ENCODE assay signal across 24 mouse cellular contexts in the genomic region with DNA sequence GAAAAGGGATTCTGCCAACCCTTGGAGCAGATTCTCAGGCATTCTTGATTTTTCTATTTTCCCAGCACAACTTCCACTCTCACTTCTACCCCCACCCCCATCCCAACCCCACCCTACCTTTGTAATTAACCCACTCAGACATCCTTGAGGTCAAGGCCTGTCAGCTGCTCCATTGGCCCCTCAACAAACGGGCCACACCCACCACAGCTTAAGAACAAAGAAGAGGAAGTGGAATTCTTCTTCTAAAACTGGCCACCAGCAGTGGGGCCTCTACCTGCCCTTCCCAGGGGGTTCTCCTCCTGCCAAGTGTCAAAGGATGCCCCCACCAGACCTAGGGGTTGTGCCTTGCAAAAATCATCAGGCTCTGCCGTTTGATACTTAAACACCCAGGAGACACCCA. TPM values are rescaled to one million over a fixed set of nuclear protein-coding genes. Genes with fewer than 3 reads are reported as not detected.
DNase-seq lines count a peak whose midpoint lies in the region; ATAC-seq and TF ChIP-seq lines count a peak whose summit lies in the region.
"Had no signal": no experiment of that assay in that cellular context is flagged by ENCODE, and none has a peak within 500 bp of the region (broad histone marks: within the 10 kb centered on the region; RNA-seq: fewer than 3 reads in every experiment).

No protein-coding gene starts in this region.

- H3K27ac ChIP-seq in intestine, embryonic 16.5 days (ENCODE audit: low read length) = 0 out of 2 replicates have a peak overlapping the region, but pooled peaks have one; percentile 7
- no peak overlapping the region for H3K27ac ChIP-seq in intestine, embryonic 15.5 days
- H3K27ac ChIP-seq in ES-Bruce4 (ENCODE audit: insufficient read depth, low read length) = peak overlapping the region; percentile 17
- H3K27ac ChIP-seq in liver, embryonic 11.5 days (ENCODE audit: low read depth, low read length) = no peak overlapping the region
- H3K27ac ChIP-seq: embryonic facial prominence, embryonic 15.5 days; hindbrain, postnatal 0 days; kidney, embryonic 15.5 days; limb, embryonic 13.5 days; liver, embryonic 13.5 days; midbrain, embryonic 10.5 days had no signal

- no peak overlapping the region for H3K4me2 ChIP-seq in intestine, embryonic 16.5 days (ENCODE audit: low read depth, low read length)
- H3K4me2 ChIP-seq in intestine, embryonic 15.5 days (replicated peaks) = no peak overlapping the region
- H3K4me2 ChIP-seq in liver, embryonic 11.5 days = no peak overlapping the region
- H3K4me2 ChIP-seq: embryonic facial prominence, embryonic 15.5 days; kidney, embryonic 15.5 days; limb, embryonic 13.5 days; liver, embryonic 13.5 days; lung, embryonic 14.5 days had no signal

- H3K4me3 ChIP-seq in intestine, embryonic 16.5 days (ENCODE audit: low read length) = no peak overlapping the region
- no peak overlapping the region for H3K4me3 ChIP-seq in intestine, embryonic 15.5 days (replicated peaks)
- H3K4me3 ChIP-seq in ES-Bruce4 (ENCODE audit: low read depth, low read length) = no peak overlapping the region
- no peak overlapping the region for H3K4me3 ChIP-seq in liver, embryonic 11.5 days (ENCODE audit: low read depth, low read length)
- H3K4me3 ChIP-seq: embryonic facial prominence, embryonic 15.5 days; kidney, embryonic 15.5 days; limb, embryonic 13.5 days; liver, embryonic 13.5 days; midbrain, embryonic 10.5 days had no signal

- no peak for TF ChIP-seq POLR2A in ES-Bruce4 (IDR thresholded peaks at IDR 0.05; ENCODE audit: insufficient read depth, low read length)

- H3K4me1 ChIP-seq in intestine, embryonic 16.5 days (ENCODE audit: control insufficient read depth, insufficient read depth, low read length) = peaks cover 45% of the 10 kb centered on the region
- peaks cover 53% of the 10 kb centered on the region for H3K4me1 ChIP-seq in intestine, embryonic 15.5 days (replicated peaks)
- H3K4me1 ChIP-seq in ES-Bruce4 (ENCODE audit: control insufficient read depth, insufficient read depth, low read length) = peaks cover 21% of the 10 kb centered on the region
- no peaks in the 10 kb centered on the region for H3K4me1 ChIP-seq in liver, embryonic 11.5 days (replicated peaks; ENCODE audit: control insufficient read depth, insufficient read depth, low read length)

- no peaks in the 10 kb centered on the region for H3K9me3 ChIP-seq in intestine, embryonic 16.5 days (ENCODE audit: control insufficient read depth, low read length)
- no peaks in the 10 kb centered on the region for H3K9me3 ChIP-seq in intestine, embryonic 15.5 days
- no peaks in the 10 kb centered on the region for H3K9me3 ChIP-seq in ES-Bruce4 (replicated peaks; ENCODE audit: control insufficient read depth, insufficient read depth, low read length, poor library complexity, severe bottlenecking)
- H3K9me3 ChIP-seq in liver, embryonic 11.5 days (ENCODE audit: control insufficient read depth, low read length) = no peaks in the 10 kb centered on the region
- H3K9me3 ChIP-seq: embryonic facial prominence, embryonic 15.5 days; kidney, embryonic 15.5 days; limb, embryonic 13.5 days; liver, embryonic 13.5 days; midbrain, embryonic 10.5 days had no signal

- WGBS in intestine, embryonic 16.5 days = 30% methylated on average over 2 of the region's 2 CpGs
- 24% methylated on average over 2 of the region's 2 CpGs for WGBS in intestine, embryonic 15.5 days
- WGBS in liver, embryonic 11.5 days = 31% methylated on average over 2 of the region's 2 CpGs

- TF ChIP-seq EP300 in ES-Bruce4 (IDR thresholded peaks at IDR 0.05; ENCODE audit: insufficient read depth, low read depth, low read length) = peak; percentile 89; the same call in 1 of the 2 replicates

- no peak for TF ChIP-seq CTCF in ES-Bruce4 (IDR thresholded peaks at IDR 0.05; ENCODE audit: low read depth, low read length)

- ATAC-seq in intestine, embryonic 16.5 days = no peak
- no peak for ATAC-seq in intestine, embryonic 15.5 days
- ATAC-seq in granulocyte monocyte progenitor cell, adult 5-6 weeks (replicated peaks; ENCODE audit: poor library complexity, severe bottlenecking) = peak; percentile 71
- no peak for ATAC-seq in liver, embryonic 11.5 days (replicated peaks; ENCODE audit: low FRiP score)
- ATAC-seq: forebrain, embryonic 16.5 days; hindbrain, postnatal 0 days had no signal

- H3K9ac ChIP-seq in intestine, embryonic 16.5 days (ENCODE audit: low read depth, low read length) = no peak overlapping the region
- H3K9ac ChIP-seq in intestine, embryonic 15.5 days = no peak overlapping the region
- no peak overlapping the region for H3K9ac ChIP-seq in ES-Bruce4 (ENCODE audit: low read depth, poor library complexity, severe bottlenecking)
- H3K9ac ChIP-seq in liver, embryonic 11.5 days (ENCODE audit: low read depth, low read length) = no peak overlapping the region
- H3K9ac ChIP-seq: embryonic facial prominence, embryonic 15.5 days; kidney, embryonic 15.5 days; limb, embryonic 13.5 days; liver, embryonic 13.5 days; lung, embryonic 14.5 days had no signal

- H3K27me3 ChIP-seq in intestine, embryonic 16.5 days (replicated peaks; ENCODE audit: control insufficient read depth, insufficient read depth, low read length) = no peaks in the 10 kb centered on the region
- no peaks in the 10 kb centered on the region for H3K27me3 ChIP-seq in intestine, embryonic 15.5 days (replicated peaks)
- no peaks in the 10 kb centered on the region for H3K27me3 ChIP-seq in ES-Bruce4 (ENCODE audit: control insufficient read depth, insufficient read depth, low read length, poor library complexity, severe bottlenecking)
- no peaks in the 10 kb centered on the region for H3K27me3 ChIP-seq in liver, embryonic 11.5 days (replicated peaks; ENCODE audit: control insufficient read depth, insufficient read depth, low read length)
- H3K27me3 ChIP-seq: embryonic facial prominence, embryonic 15.5 days; limb, embryonic 13.5 days; liver, embryonic 13.5 days had no signal

- H3K36me3 ChIP-seq in intestine, embryonic 16.5 days (ENCODE audit: control insufficient read depth, insufficient read depth, low read length) = no peaks in the 10 kb centered on the region
- no peaks in the 10 kb centered on the region for H3K36me3 ChIP-seq in intestine, embryonic 15.5 days
- H3K36me3 ChIP-seq in ES-Bruce4 (ENCODE audit: control insufficient read depth, insufficient read depth, low read length, poor library complexity, severe bottlenecking) = no peaks in the 10 kb centered on the region
- H3K36me3 ChIP-seq in liver, embryonic 11.5 days (ENCODE audit: control insufficient read depth, insufficient read depth, low read length) = no peaks in the 10 kb centered on the region
- H3K36me3 ChIP-seq: embryonic facial prominence, embryonic 15.5 days; liver, embryonic 13.5 days; midbrain, embryonic 10.5 days had no signal

- peak; percentile 22 to 41 for DNase-seq in B cell, adult 2 months
- no peak for DNase-seq in adrenal gland, adult 18-20 months (ENCODE audit: low spot score in 2 of 2)
- no peak for DNase-seq in right cerebral cortex, postnatal 25 days
- no peak for DNase-seq in liver, embryonic 11.5 days (ENCODE audit: low spot score)
- DNase-seq: adrenal gland, postnatal 36 days; cerebellum, adult 9-10 months; gastrocnemius, postnatal 10 days; heart, postnatal 36 days; kidney, adult 11 months; kidney, postnatal 36 days; liver, embryonic 13.5 days; lung, embryonic 14.5 days; retina, postnatal 1 day; right cerebral cortex, postnatal 4 days had no signal

RNA-seq across cellular contexts. Expression of gene Pde9a, which starts 37.0 kb away (rescaled TPM):
- polyA plus RNA-seq in intestine, embryonic 16.5 days (2015; fragmentation: Nextera tagmentation; extraction: Ambion mirVana) = 62.5 and 65.2 TPM in 2 replicates
- polyA plus RNA-seq in intestine, embryonic 15.5 days (2015; fragmentation: Nextera tagmentation; extraction: Ambion mirVana) = 52.0 and 55.3 TPM in 2 replicates
- polyA plus RNA-seq in ES-Bruce4 (2011; ENCODE audit: insufficient read depth, insufficient read length, low read depth, missing spikeins) = 11.0 and 12.1 TPM in 2 replicates
- total RNA-seq in granulocyte monocyte progenitor cell, adult 5-6 weeks (2014; fragmentation: Nextera tagmentation) = 1.4 TPM in 1 of 2 replicates, not detected in the other
- total RNA-seq in granulocyte monocyte progenitor cell, adult 5-6 weeks (2017) = not detected in 2 replicates
- total RNA-seq in adrenal gland, adult 18-20 months (2021) = 1 to 10 TPM; 1.9 to 2.6 TPM
- 10.4 and 11.5 TPM in 2 replicates for polyA plus RNA-seq in liver, embryonic 11.5 days (2014; fragmentation: Nextera tagmentation; extraction: Ambion mirVana)

Comparison
In these comparisons a context has a peak if more than half of its experiments do, and no peak if none do; other contexts are left out.
1. H3K27ac ChIP-seq: peak in intestine, embryonic 16.5 days (single experiment) and ES-Bruce4 (single experiment); none in intestine, embryonic 15.5 days (single experiment) and liver, embryonic 11.5 days (single experiment).
2. DNase-seq: peak in B cell, adult 2 months (2 of 2); none in adrenal gland, adult 18-20 months (0 of 2), right cerebral cortex, postnatal 25 days (single experiment) and liver, embryonic 11.5 days (single experiment).